ENCODE assay signal across 9 mouse cellular contexts in the genomic region with DNA sequence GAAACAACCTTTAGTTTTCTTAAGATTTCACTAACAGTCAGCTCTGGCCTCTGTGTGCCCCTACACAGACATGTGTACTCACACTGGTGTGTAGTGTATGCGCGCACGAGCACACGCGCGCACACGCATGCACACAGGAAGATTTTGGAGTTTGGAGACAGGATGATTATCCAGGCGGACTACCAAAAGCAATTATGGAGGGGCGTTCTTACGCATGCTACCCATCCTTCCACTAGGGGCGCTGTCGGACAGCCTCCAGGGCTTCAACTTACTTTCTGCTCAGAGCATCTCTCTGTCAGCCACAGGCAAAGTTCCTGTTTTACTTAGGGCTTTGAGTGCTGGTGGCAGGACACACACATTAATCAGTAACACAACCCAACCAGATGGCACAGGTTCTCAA. TPM values are rescaled to one million over a fixed set of nuclear protein-coding genes. Genes with fewer than 3 reads are reported as not detected.
A peak's percentile ranks its signal among the peaks of the same experiment; 100 is the strongest.
DNase-seq lines count a peak whose midpoint lies in the region; ATAC-seq and TF ChIP-seq lines count a peak whose summit lies in the region.
"Had no signal": no experiment of that assay in that cellular context is flagged by ENCODE, and none has a peak within 500 bp of the region (broad histone marks: within the 10 kb centered on the region; RNA-seq: fewer than 3 reads in every experiment).

No protein-coding gene starts in this region.

- DNase-seq in ovary, postnatal 36 days (ENCODE audit: low spot score) = peak; percentile 53
- no peak for DNase-seq in ovary, postnatal 10 days (ENCODE audit: low spot score)
- DNase-seq in brain, embryonic 14.5 days (ENCODE audit: low read depth) = peak; percentile 79
- DNase-seq in hindbrain, embryonic 11.5 days (ENCODE audit: low spot score) = peak; percentile 83
- peak; percentile 68 to 70 for DNase-seq in left cerebral cortex, postnatal 14 days (ENCODE audit: low spot score in 2 of 2)
- DNase-seq in midbrain, embryonic 11.5 days (ENCODE audit: low spot score, missing footprints) = peak; percentile 92

- H3K9ac ChIP-seq in hindbrain, embryonic 11.5 days (ENCODE audit: low read depth, low read length) = no peak overlapping the region
- no peak overlapping the region for H3K9ac ChIP-seq in midbrain, embryonic 11.5 days (ENCODE audit: low read length)
- H3K9ac ChIP-seq: neural tube, embryonic 13.5 days had no signal

- no peak for TF ChIP-seq POLR2A in brain, embryonic 14.5 days (IDR thresholded peaks at IDR 0.05; ENCODE audit: borderline replicate concordance, extremely low read depth, insufficient read depth, insufficient read length, poor library complexity, severe bottlenecking)
- no peak for TF ChIP-seq POLR2A in testis, adult 2 months (IDR thresholded peaks at IDR 0.05; ENCODE audit: control insufficient read depth, low read depth, low read length)

- H3K9me3 ChIP-seq in hindbrain, embryonic 11.5 days (ENCODE audit: control insufficient read depth, low read length) = no peaks in the 10 kb centered on the region
- H3K9me3 ChIP-seq in midbrain, embryonic 11.5 days (ENCODE audit: control insufficient read depth, low read length) = no peaks in the 10 kb centered on the region
- H3K9me3 ChIP-seq: neural tube, embryonic 13.5 days had no signal

- H3K4me3 ChIP-seq in hindbrain, embryonic 11.5 days (ENCODE audit: low read depth, low read length) = no peak overlapping the region
- no peak overlapping the region for H3K4me3 ChIP-seq in midbrain, embryonic 11.5 days (ENCODE audit: low read depth, low read length)
- H3K4me3 ChIP-seq in testis, adult 2 months (ENCODE audit: control insufficient read depth, low read depth, low read length) = peak overlapping the region; percentile 38
- H3K4me3 ChIP-seq: neural tube, embryonic 13.5 days had no signal

- no peak overlapping the region for H3K4me2 ChIP-seq in hindbrain, embryonic 11.5 days (replicated peaks; ENCODE audit: low read depth, low read length)
- H3K4me2 ChIP-seq in midbrain, embryonic 11.5 days = no peak overlapping the region
- H3K4me2 ChIP-seq: neural tube, embryonic 13.5 days had no signal

- no peaks in the 10 kb centered on the region for H3K4me1 ChIP-seq in hindbrain, embryonic 11.5 days (replicated peaks; ENCODE audit: control insufficient read depth, insufficient read depth, low read length)
- H3K4me1 ChIP-seq in midbrain, embryonic 11.5 days (ENCODE audit: control insufficient read depth, insufficient read depth, low read length) = no peaks in the 10 kb centered on the region
- peaks cover 16% of the 10 kb centered on the region for H3K4me1 ChIP-seq in testis, adult 2 months (ENCODE audit: control insufficient read depth, insufficient read depth, low read length)
- H3K4me1 ChIP-seq: neural tube, embryonic 13.5 days had no signal

- no peaks in the 10 kb centered on the region for H3K36me3 ChIP-seq in hindbrain, embryonic 11.5 days (ENCODE audit: control insufficient read depth, insufficient read depth, low read length)
- no peaks in the 10 kb centered on the region for H3K36me3 ChIP-seq in midbrain, embryonic 11.5 days (ENCODE audit: control insufficient read depth, insufficient read depth, low read length)
- no peaks in the 10 kb centered on the region for H3K36me3 ChIP-seq in testis, adult 2 months (ENCODE audit: control insufficient read depth, insufficient read depth, low read length)
- H3K36me3 ChIP-seq: neural tube, embryonic 13.5 days had no signal

- H3K27ac ChIP-seq in hindbrain, embryonic 11.5 days (ENCODE audit: low read depth, low read length) = no peak overlapping the region
- H3K27ac ChIP-seq in midbrain, embryonic 11.5 days (ENCODE audit: low read depth, low read length) = no peak overlapping the region
- H3K27ac ChIP-seq in testis, adult 2 months (ENCODE audit: control insufficient read depth, insufficient read depth, low read depth, low read length) = no peak overlapping the region
- H3K27ac ChIP-seq: neural tube, embryonic 13.5 days had no signal

- ATAC-seq in erythroblast, adult 5-6 weeks (replicated peaks; ENCODE audit: low FRiP score, poor library complexity, severe bottlenecking) = peak; percentile 56
- ATAC-seq in hindbrain, embryonic 11.5 days (ENCODE audit: low FRiP score) = peak; percentile 51; the same call in 1 of the 2 replicates
- ATAC-seq in midbrain, embryonic 11.5 days (ENCODE audit: low FRiP score) = peak; percentile 42; the same call in 1 of the 2 replicates

- WGBS in hindbrain, embryonic 11.5 days = 45% methylated on average over 12 of the region's 12 CpGs
- WGBS in midbrain, embryonic 11.5 days = 40% methylated on average over 12 of the region's 12 CpGs

- no peaks in the 10 kb centered on the region for H3K27me3 ChIP-seq in hindbrain, embryonic 11.5 days (ENCODE audit: control insufficient read depth, insufficient read depth, low read length)
- H3K27me3 ChIP-seq in midbrain, embryonic 11.5 days (ENCODE audit: control insufficient read depth, insufficient read depth, low read length) = no peaks in the 10 kb centered on the region
- H3K27me3 ChIP-seq in testis, adult 2 months (ENCODE audit: control insufficient read depth, insufficient read depth, low read length) = no peaks in the 10 kb centered on the region
- H3K27me3 ChIP-seq: neural tube, embryonic 13.5 days had no signal

- intact Hi-C loops in left cerebral cortex, postnatal 14 days (cut with DNase I) = no loop called here

- TF ChIP-seq CTCF in brain, embryonic 14.5 days (IDR thresholded peaks at IDR 0.05; ENCODE audit: borderline replicate concordance, extremely low read depth, insufficient read depth, insufficient read length) = peak; percentile 90
- peak; percentile 91; the same call in 1 of the 2 replicates for TF ChIP-seq CTCF in testis, adult 2 months (IDR thresholded peaks at IDR 0.05; ENCODE audit: control insufficient read depth, insufficient read depth, insufficient replicate concordance, low read depth, low read length)

RNA-seq across cellular contexts. Expression of gene Akap7, which starts 57.6 kb away (rescaled TPM):
- 17.6 and 24.6 TPM in 2 replicates for polyA plus RNA-seq in brain, embryonic 14.5 days (2012; rRNA removed)
- total RNA-seq in erythroblast, adult 5-6 weeks (2015; ENCODE audit: low replicate concordance) = 162 and 177 TPM in 2 replicates
- 292 and 295 TPM in 2 replicates for total RNA-seq in erythroblast, adult 5-6 weeks (2017; ENCODE audit: low replicate concordance)
- polyA plus RNA-seq in hindbrain, embryonic 11.5 days (2014; fragmentation: Nextera tagmentation; extraction: Ambion mirVana) = 17.7 and 22.6 TPM in 2 replicates
- 10 to 100 TPM; 79.5 to 81.7 TPM for total RNA-seq in left cerebral cortex, postnatal 14 days (2021)
- polyA plus RNA-seq in midbrain, embryonic 11.5 days (2014; fragmentation: Nextera tagmentation; extraction: Ambion mirVana) = 20.5 and 22.1 TPM in 2 replicates
- 9.3 and 9.4 TPM in 2 replicates for polyA plus RNA-seq in testis, adult 2 months (2012; rRNA removed)
